Mouse (Mus musculus) CH12.LX (cell line): ENCODE results near the gene Dnajb4. TPM values are rescaled to one million over a fixed set of nuclear protein-coding genes. Genes with fewer than 3 reads are reported as not detected.

Source experiments
- DNase-seq: peaks from one replicate; pipeline ENCODE4 v3.0.0-alpha.2; 2013; ENCODE audit errors: extremely low read depth
- H3K27ac ChIP-seq: 2 replicates; pipeline ENCODE4 v1.5.1; 2012; ENCODE audit warnings: low read depth, mild to moderate bottlenecking, control low read depth, moderate library complexity; ENCODE audit not compliant: insufficient read depth
- H3K27me3 ChIP-seq: replicated peaks from 2 replicates; pipeline ENCODE3; 2012; ENCODE audit warnings: inconsistent platforms
- H3K36me3 ChIP-seq, 2 experiments: replicated peaks in 1 of 2; 2 replicates each; pipeline versions ENCODE3 to v1.6.1; 2012; ENCODE audit warnings: inconsistent platforms in 1 of 2, low read length in 1 of 2, mild to moderate bottlenecking in 1 of 2, mixed read lengths in 1 of 2, moderate library complexity in 1 of 2; ENCODE audit not compliant: control insufficient read depth in 1 of 2, insufficient read depth in 1 of 2
- H3K4me1 ChIP-seq, 2 experiments: 2 replicates each; pipeline ENCODE4 v1.6.1; 2012; ENCODE audit warnings: inconsistent platforms in 1 of 2, moderate library complexity in 1 of 2; ENCODE audit not compliant: insufficient read depth in 2 of 2, control insufficient read depth in 1 of 2
- H3K4me2 ChIP-seq: 2 replicates; pipeline ENCODE4 v1.6.1; 2012; ENCODE audit warnings: low read depth, mild to moderate bottlenecking, control low read depth; ENCODE audit not compliant: poor library complexity, insufficient read depth, severe bottlenecking
- H3K4me3 ChIP-seq, 3 experiments: fragments of 150-350 bp in 1 of 3; sonication (generic) in 1 of 3; replicated peaks in 1 of 3; 2 replicates each; pipeline versions ENCODE3 to v1.5.1; 2011 to 2012; ENCODE audit warnings: low read depth in 2 of 3, low read length in 2 of 3, mild to moderate bottlenecking in 2 of 3, moderate library complexity in 2 of 3, control low read depth in 1 of 3, improper control_type of control experiment in 1 of 3, inconsistent platforms in 1 of 3, mixed read lengths in 1 of 3; ENCODE audit not compliant: poor library complexity in 1 of 3
- H3K79me2 ChIP-seq: replicated peaks from 2 replicates; pipeline ENCODE4 v1.6.1; 2012; ENCODE audit warnings: mild to moderate bottlenecking, moderate library complexity; ENCODE audit not compliant: control insufficient read depth, poor library complexity, insufficient read depth, severe bottlenecking; ENCODE audit errors: extremely low read depth
- H3K9ac ChIP-seq: 2 replicates; pipeline ENCODE4 v1.6.1; 2012; ENCODE audit warnings: low read depth, mild to moderate bottlenecking, control low read depth, moderate library complexity; ENCODE audit not compliant: insufficient read depth
- H3K9me3 ChIP-seq: replicated peaks from 2 replicates; pipeline ENCODE3; 2012; ENCODE audit warnings: low read length, inconsistent platforms, mixed read lengths
- BHLHE40 ChIP-seq: IDR thresholded peaks from 2 replicates; pipeline ENCODE4 v1.6.1; 2011; ENCODE audit warnings: mild to moderate bottlenecking, low read depth, low read length, improper control_type of control experiment
- CHD1 ChIP-seq: IDR thresholded peaks from 2 replicates; pipeline ENCODE4 v1.6.1; 2012; ENCODE audit warnings: low read depth, low read length, improper control_type of control experiment, inconsistent platforms
- CTCF ChIP-seq, 2 experiments: IDR thresholded peaks in 1 of 2; conservative IDR thresholded peaks in 1 of 2; 2 replicates each; pipeline ENCODE4 v1.5.1; 2011 to 2012; ENCODE audit warnings: low read depth in 2 of 2, low read length in 2 of 2, improper control_type of control experiment in 1 of 2, inconsistent platforms in 1 of 2, mild to moderate bottlenecking in 1 of 2, moderate library complexity in 1 of 2
- ELF1 ChIP-seq: IDR thresholded peaks from 2 replicates; pipeline ENCODE4 v1.6.1; 2014; ENCODE audit warnings: low read depth, mild to moderate bottlenecking, inconsistent platforms, low read length, improper control_type of control experiment
- GABPA ChIP-seq: IDR thresholded peaks from 2 replicates; pipeline ENCODE4 v1.6.1; 2012; ENCODE audit warnings: low read depth, low read length, improper control_type of control experiment, inconsistent platforms; ENCODE audit not compliant: insufficient replicate concordance
- JUN ChIP-seq: IDR thresholded peaks from 2 replicates; pipeline ENCODE4 v1.6.1; 2011; ENCODE audit warnings: low read depth, mild to moderate bottlenecking, low read length, improper control_type of control experiment, moderate library complexity; ENCODE audit not compliant: insufficient read depth
- KAT2A ChIP-seq: IDR thresholded peaks from 2 replicates; pipeline ENCODE4 v1.6.1; 2012; ENCODE audit warnings: low read length, improper control_type of control experiment, inconsistent platforms; ENCODE audit not compliant: insufficient replicate concordance
- MAFK ChIP-seq: IDR thresholded peaks from 2 replicates; pipeline ENCODE4 v1.6.1; 2011; ENCODE audit warnings: low read length, improper control_type of control experiment; ENCODE audit not compliant: insufficient replicate concordance
- MAZ ChIP-seq: IDR thresholded peaks from 2 replicates; pipeline ENCODE4 v1.6.1; 2012; ENCODE audit warnings: low read depth, mild to moderate bottlenecking, inconsistent platforms, low read length, improper control_type of control experiment, moderate library complexity
- MEF2A ChIP-seq: IDR thresholded peaks from 2 replicates; pipeline ENCODE4 v1.6.1; 2014; ENCODE audit warnings: low read depth, mild to moderate bottlenecking, inconsistent platforms, low read length, improper control_type of control experiment, borderline replicate concordance
- MXI1 ChIP-seq: IDR thresholded peaks from 2 replicates; pipeline ENCODE4 v1.6.1; 2011; ENCODE audit warnings: mild to moderate bottlenecking, low read depth, low read length, improper control_type of control experiment
- MYC ChIP-seq: IDR thresholded peaks from 2 replicates; pipeline ENCODE4 v1.6.1; 2011; ENCODE audit warnings: low read depth, mild to moderate bottlenecking, improper control_type of control experiment, low read length
- NELFE ChIP-seq: IDR thresholded peaks from 2 replicates; pipeline ENCODE4 v1.6.1; 2011; ENCODE audit warnings: low read depth, low read length, improper control_type of control experiment
- POLR2A ChIP-seq: IDR thresholded peaks from 2 replicates; pipeline ENCODE4 v1.6.1; 2011; ENCODE audit warnings: low read depth, mild to moderate bottlenecking, improper control_type of control experiment, low read length
- POLR2AphosphoS2 ChIP-seq: IDR thresholded peaks from 2 replicates; pipeline ENCODE4 v1.6.1; 2011; ENCODE audit warnings: low read depth, low read length, improper control_type of control experiment
- SMC3 ChIP-seq: IDR thresholded peaks from 2 replicates; pipeline ENCODE4 v1.6.1; 2011; ENCODE audit warnings: low read depth, low read length, improper control_type of control experiment
- TCF12 ChIP-seq: IDR thresholded peaks from 2 replicates; pipeline ENCODE4 v1.6.1; 2014; ENCODE audit warnings: low read depth, mild to moderate bottlenecking, inconsistent platforms, low read length, improper control_type of control experiment
- UBTF ChIP-seq: IDR thresholded peaks from 2 replicates; pipeline ENCODE4 v1.6.1; 2012; ENCODE audit warnings: low read depth, mild to moderate bottlenecking, inconsistent platforms, low read length, improper control_type of control experiment, moderate library complexity
- USF2 ChIP-seq: conservative IDR thresholded peaks from 2 replicates; pipeline ENCODE4 v1.6.1; 2011; ENCODE audit warnings: low read depth, low read length, improper control_type of control experiment
- ZKSCAN1 ChIP-seq: IDR thresholded peaks from 2 replicates; pipeline ENCODE4 v1.6.1; 2012; ENCODE audit warnings: low read depth, inconsistent platforms, low read length, improper control_type of control experiment, borderline replicate concordance
- ZMIZ1 ChIP-seq: IDR thresholded peaks from 2 replicates; pipeline ENCODE4 v1.6.1; 2012; ENCODE audit warnings: low read depth, mild to moderate bottlenecking, inconsistent platforms, low read length, improper control_type of control experiment
- ZNF384 ChIP-seq: IDR thresholded peaks from 2 replicates; pipeline ENCODE4 v1.6.1; 2012; ENCODE audit warnings: low read depth, low read length, improper control_type of control experiment, inconsistent platforms
- dilution Hi-C: fragments of 300-500 bp; cut with MboI; formaldehyde crosslinking; loops from 2 replicates; pipeline ENCODE4 v1.14.3; 2020; ENCODE audit warnings: low sequenced_read_pairs; ENCODE audit not compliant: extremely low pct_unique_long_range_greater_than_20kb, extremely low pct_ligation_motif_present
- in situ Hi-C: fragments of 300-500 bp; cut with MboI; formaldehyde crosslinking; loops from 3 replicates; pipeline ENCODE4 v1.14.3; 2019; ENCODE audit warnings: low sequenced_read_pairs, low pct_ligation_motif_present, low pct_unique_long_range_greater_than_20kb, mixed read lengths
- polyA plus RNA-seq: library from polyadenylated mRNA; unstranded; fragments of >175 nt; gene quantifications from 2 replicates; pipeline ENCODE4 v1.2.1, GENCODE M21; 2012; ENCODE audit warnings: low read depth; ENCODE audit not compliant: insufficient read length
- total RNA-seq, 2 experiments: library from RNA; depleted of rRNA; stranded (reverse); fragments of 300-350 nt in 1 of 2; fragments of >200 nt in 1 of 2; gene quantifications; 2 replicates each; pipeline ENCODE4 v1.2.3; 2012 to 2014

Dnajb4 gene
- total and polyA plus RNA-seq, 3 experiments = 11.7 to 26.4 (median 17.7) TPM

- Histone ChIP-seq H3K79me2 (no peaks in the 10 kb centered on the region), H3K9me3 (peaks cover 2% of the 10 kb centered on the region), H3K27ac (no peak overlapping the region), H3K4me3 (no peak overlapping the region), H3K4me2 (no peak overlapping the region), H3K36me3 (no peaks in the 10 kb centered on the region), H3K27me3 (no peaks in the 10 kb centered on the region), H3K4me1 (peaks cover 3 to 5% of the 10 kb centered on the region in 2 experiments; a peak in 3 of 4 replicates), H3K9ac (no peak overlapping the region)
- TF ChIP-seq CHD1 (no peak), USF2 (no peak), ZNF384 (no peak), GABPA (no peak), SMC3 (no peak), UBTF (no peak), JUN (no peak), ELF1 (no peak)
- in situ Hi-C loops (no loop called here), dilution Hi-C loops (no loop called here)
- DNase-seq = no peak
These were observed 45.1 kb downstream of the Dnajb4 start for GRCm38 (mm10) chr3:152165014-152165350.

GRCm38 (mm10) chr3:152163320-152163719 is 46.8 kb downstream of the Dnajb4 start:
- Histone ChIP-seq H3K36me3 (no peaks in the 10 kb centered on the region), H3K4me1 (peaks cover 3 to 7% of the 10 kb centered on the region in 2 experiments; a peak in 3 of 4 replicates), H3K27ac (no peak overlapping the region), H3K4me3 (no peak overlapping the region), H3K9me3 (no peaks in the 10 kb centered on the region), H3K9ac (no peak overlapping the region), H3K27me3 (no peaks in the 10 kb centered on the region), H3K4me2 (no peak overlapping the region), H3K79me2 (no peaks in the 10 kb centered on the region)
- no peak for DNase-seq
- in situ Hi-C loops = no loop called here
- TF ChIP-seq MXI1 (no peak), ZKSCAN1 (no peak), MAFK (no peak), SMC3 (no peak), TCF12 (no peak), ZNF384 (no peak), POLR2AphosphoS2 (no peak), POLR2A (no peak), USF2 (no peak), CTCF (conservative IDR thresholded peaks at IDR 0.05 in 1 of 2, IDR thresholded peaks at IDR 0.05 in 1 of 2; ENCODE audit: low read depth in 2 of 2, low read length in 2 of 2) (no peak), UBTF (no peak), MEF2A (no peak), MYC (no peak), NELFE (no peak), BHLHE40 (no peak), MAZ (no peak), KAT2A (no peak), ZMIZ1 (no peak)
- dilution Hi-C loops = no loop called here
